Mouse (Mus musculus) frontal cortex, postnatal 10 days (tissue): ENCODE measurements around the gene Limd2.
"Not testable (repeated sequence)": the region's sequence is repeated elsewhere in the genome, so short reads cannot be mapped to it uniquely, and the experiment has no call there.

ENCODE experiments used
- DNase-seq, 2 experiments: peaks; one replicate each; pipeline ENCODE4 v3.0.0; 2022; ENCODE audit warnings: low spot score in 2 of 2, mixed read lengths in 1 of 2

Gene Limd2

DNA sequence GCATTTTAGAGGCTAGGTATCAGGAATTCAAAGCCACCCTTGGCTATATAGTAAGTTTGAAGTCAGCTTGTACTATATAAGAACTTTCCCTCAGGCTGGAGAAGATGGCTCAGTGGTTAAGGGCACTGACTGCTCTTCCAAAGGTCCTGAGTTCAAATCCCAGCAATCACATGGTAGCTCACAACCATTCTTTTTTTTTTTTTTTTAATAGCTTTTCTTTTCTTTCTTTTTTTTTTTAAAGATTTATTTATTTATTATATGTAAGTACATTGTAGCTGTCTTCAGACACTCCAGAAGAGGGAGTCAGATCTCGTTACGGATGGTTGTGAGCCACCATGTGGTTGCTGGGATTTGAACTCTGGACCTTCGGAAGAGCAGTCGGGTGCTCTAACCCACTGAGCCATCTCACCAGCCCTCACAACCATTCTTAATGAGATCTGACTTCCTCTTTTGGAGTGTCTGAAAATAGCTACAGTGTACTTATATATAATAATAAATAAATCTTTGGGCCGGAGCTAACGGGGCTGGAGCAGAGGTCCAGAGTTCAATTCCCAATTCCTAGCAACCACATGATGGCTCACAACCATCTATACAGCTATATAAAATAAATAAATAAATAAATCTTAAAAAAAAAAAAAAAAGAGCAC, 33.8 kb downstream of the Limd2 start:
- DNase-seq, result not testable (repeated sequence)

DNA sequence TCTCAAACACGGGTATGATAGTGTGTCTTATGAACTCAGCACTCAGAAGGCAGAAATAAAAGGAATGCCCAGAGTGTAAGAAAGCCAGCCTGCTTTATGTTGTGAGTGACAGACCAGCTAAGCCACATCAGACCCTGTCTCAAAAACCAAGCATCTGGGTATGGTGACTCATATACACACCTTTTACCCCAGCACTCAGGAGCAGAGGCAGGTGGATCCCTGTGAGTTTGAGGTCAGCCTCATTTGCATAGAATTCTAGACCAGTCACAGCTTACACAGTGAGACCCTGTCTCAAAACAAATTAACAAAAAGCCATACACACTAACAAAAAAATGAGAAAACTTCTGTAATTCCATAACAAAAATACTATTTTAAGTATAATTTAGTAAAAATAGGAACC, 34.8 kb downstream of the Limd2 start:
- no peak for DNase-seq

DNA sequence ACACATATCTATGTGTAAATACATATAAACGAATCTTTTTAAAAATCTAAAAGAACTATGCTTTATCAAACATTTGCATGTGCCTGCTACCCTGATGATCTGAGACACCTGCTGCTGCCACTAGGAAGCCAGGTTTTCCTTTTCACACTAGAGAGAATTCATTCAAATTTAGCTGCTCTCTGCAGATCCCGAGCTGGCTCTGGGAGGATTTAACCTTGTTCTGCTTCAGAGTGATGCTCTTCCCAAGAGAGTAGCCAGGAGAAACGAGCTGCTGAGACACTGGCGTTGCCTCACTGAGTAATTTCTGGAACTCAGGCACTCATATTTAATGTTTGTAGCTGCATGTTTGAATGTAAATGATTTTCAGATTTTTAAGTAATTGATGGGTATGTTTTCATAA, 35.9 kb downstream of the Limd2 start:
- DNase-seq, result no peak

DNA sequence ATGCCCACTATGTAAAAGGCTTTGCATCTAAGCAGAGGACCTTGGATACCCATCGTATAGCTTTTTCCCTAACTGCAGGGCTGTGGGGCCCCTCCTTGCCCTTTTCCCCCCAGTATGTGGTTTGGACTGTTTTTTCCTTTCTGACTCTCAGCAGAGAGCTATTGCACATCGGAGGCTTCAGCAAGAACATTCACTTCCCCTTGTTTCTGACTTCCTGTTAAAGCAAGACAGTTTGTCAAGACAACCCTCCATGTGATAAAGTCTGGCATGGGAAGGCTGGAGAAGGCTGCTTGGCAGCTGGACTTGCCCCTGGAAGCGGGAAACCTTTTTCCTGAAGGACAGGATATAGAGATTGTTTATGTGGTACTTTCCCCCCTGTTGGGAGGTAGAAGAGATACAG, 37.9 kb downstream of the Limd2 start:
- peak in 1 of 2 experiments; percentile 21 for DNase-seq

DNA sequence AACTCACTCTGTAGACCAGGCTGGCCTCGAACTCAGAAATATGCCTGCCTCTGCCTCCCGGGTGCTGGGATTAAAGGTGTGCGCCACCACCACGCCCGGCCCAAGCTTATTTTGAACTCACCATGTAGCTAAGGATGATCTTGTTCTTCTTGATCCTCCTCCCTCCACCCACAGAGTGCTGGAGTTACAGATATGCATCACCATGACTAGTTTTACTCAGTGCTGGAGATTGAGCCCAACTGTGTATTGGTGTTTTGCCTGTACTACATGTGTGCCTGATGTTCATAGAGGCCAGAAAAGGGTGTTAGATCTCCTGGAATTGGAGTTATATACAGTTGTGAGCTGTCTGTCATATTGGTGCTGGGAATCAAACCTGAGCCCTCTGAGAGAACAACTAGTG, 38.4 kb downstream of the Limd2 start:
- no peak for DNase-seq

DNA sequence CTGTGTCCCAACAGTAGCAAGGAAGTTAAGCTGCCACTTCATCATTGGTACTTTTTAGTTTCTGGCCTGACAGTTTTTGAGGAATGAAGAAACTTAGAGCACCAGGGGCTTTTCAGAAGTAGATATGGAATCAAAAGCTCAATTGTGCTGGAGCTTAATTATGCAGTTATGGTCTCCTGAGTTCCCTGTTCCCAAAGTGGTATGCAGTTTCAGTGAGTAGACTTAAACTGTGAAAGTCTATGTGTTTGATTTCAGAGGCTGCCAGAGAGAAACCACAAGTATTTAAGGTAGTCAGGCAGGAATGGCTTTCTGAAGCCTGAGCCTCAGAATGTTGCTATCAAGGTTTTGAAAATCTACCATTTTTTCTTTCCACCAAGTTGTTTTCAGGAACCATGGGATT, 49.0 kb downstream of the Limd2 start:
- no peak for DNase-seq
